Mouse (Mus musculus): ENCODE results near the gene Sorcs3.

DNA sequence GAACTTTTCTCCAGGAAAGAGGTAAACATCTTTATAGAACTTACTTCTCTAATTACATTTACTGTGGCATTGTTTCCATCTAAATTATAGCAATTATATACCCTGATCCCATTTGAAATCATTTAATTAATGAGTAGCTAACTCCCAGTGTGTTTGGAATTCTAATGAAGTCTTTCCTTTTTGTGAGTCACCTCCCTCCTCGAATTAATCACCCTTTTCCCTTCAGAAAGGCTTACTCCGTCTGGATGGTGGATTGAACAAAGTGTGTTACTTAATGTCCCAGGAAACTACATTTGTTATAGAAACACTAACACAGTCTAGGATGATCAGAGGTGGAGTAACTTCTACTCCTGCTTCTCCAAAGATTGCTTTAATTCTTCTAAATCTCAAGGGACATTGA, 531.7 kb downstream of the Sorcs3 start:
- no peak for TF ChIP-seq CTCF (conservative IDR thresholded peaks at IDR 0.05; ENCODE audit: low read length)
- TF ChIP-seq POU5F1 (IDR thresholded peaks at IDR 0.05; ENCODE audit: borderline replicate concordance, low read length) = no peak
- TF ChIP-seq NANOG (IDR thresholded peaks at IDR 0.05; ENCODE audit: borderline replicate concordance, low read length) = no peak
